Comparison of ENCODE assay signal across 11 mouse cellular contexts in the genomic region with DNA sequence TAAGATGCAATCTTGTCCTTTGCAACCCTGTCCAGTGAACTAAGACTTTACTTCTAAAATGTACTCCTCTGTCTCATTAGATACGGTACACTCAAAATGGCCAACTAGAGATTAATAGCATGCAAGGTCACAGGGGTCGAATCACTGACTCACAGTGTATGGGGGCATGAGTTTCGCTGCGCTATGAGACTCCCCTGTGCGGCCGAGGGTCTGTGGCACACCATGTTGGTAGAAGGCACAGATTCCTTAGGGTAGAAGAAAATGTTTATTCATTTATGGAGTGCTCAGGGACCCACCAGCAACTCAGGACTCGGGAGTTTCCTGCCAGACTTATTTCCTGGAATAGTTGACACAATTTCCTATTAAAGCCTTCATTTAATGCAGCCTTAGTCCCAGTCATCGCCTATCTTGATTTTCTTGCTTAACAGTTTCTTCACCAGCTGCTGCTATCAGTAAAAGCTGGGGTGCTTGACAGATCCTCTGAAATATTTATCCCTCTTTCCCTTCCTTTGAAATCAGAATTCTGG. TPM values are rescaled to one million over a fixed set of nuclear protein-coding genes. Genes with fewer than 3 reads are reported as not detected.
A peak's percentile ranks its signal among the peaks of the same experiment; 100 is the strongest.
DNase-seq lines count a peak whose midpoint lies in the region; ATAC-seq and TF ChIP-seq lines count a peak whose summit lies in the region.
"Had no signal": no experiment of that assay in that cellular context is flagged by ENCODE, and none has a peak within 500 bp of the region (broad histone marks: within the 10 kb centered on the region; RNA-seq: fewer than 3 reads in every experiment).

No protein-coding gene starts in this region.

- no peak for ATAC-seq in heart, embryonic 13.5 days (ENCODE audit: extremely low read depth, insufficient number of reproducible peaks, low FRiP score, low TSS enrichment)
- ATAC-seq in kidney, postnatal 0 days (replicated peaks; ENCODE audit: low FRiP score, low read depth): no peak

- H3K4me2 ChIP-seq in heart, embryonic 13.5 days: peak overlapping the region; percentile 43; the same call in 1 of the 2 replicates
- H3K4me2 ChIP-seq in kidney, postnatal 0 days (ENCODE audit: low read length): peak overlapping the region; percentile 29; the same call in 1 of the 2 replicates
- H3K4me2 ChIP-seq: hindbrain, embryonic 14.5 days; limb, embryonic 15.5 days had no signal

- H3K27ac ChIP-seq in heart, embryonic 13.5 days (replicated peaks): peak overlapping the region; percentile 61
- H3K27ac ChIP-seq in kidney, postnatal 0 days: peak overlapping the region; percentile 70
- H3K27ac ChIP-seq in embryonic facial prominence, embryonic 10.5 days (replicated peaks): peak overlapping the region; percentile 21; the same call in 1 of the 2 replicates
- 0 out of 2 replicates have a peak overlapping the region, but pooled peaks have one; percentile 57 for H3K27ac ChIP-seq in limb, embryonic 10.5 days
- H3K27ac ChIP-seq: hindbrain, embryonic 14.5 days; limb, embryonic 15.5 days; macrophage had no signal

- WGBS in heart, embryonic 13.5 days: 46% methylated on average over 8 of the region's 8 CpGs
- whole genome bisulfite sequencing in kidney, postnatal 0 days: 34% methylated on average over 8 of the region's 8 CpGs
- 66% methylated on average over 8 of the region's 8 CpGs for WGBS in embryonic facial prominence, embryonic 10.5 days
- 70% methylated on average over 8 of the region's 8 CpGs for WGBS in limb, embryonic 10.5 days

- H3K4me3 ChIP-seq in heart, embryonic 13.5 days: no peak overlapping the region
- no peak overlapping the region for H3K4me3 ChIP-seq in kidney, postnatal 0 days (replicated peaks; ENCODE audit: low read depth, low read length)
- no peak overlapping the region for H3K4me3 ChIP-seq in embryonic facial prominence, embryonic 10.5 days
- no peak overlapping the region for H3K4me3 ChIP-seq in limb, embryonic 10.5 days
- H3K4me3 ChIP-seq: limb, embryonic 15.5 days had no signal

- H3K9ac ChIP-seq in heart, embryonic 13.5 days: no peak overlapping the region; the same call in 1 of the 2 replicates
- H3K9ac ChIP-seq in kidney, postnatal 0 days (ENCODE audit: low read depth, low read length): no peak overlapping the region
- H3K9ac ChIP-seq: hindbrain, embryonic 14.5 days; limb, embryonic 15.5 days had no signal

- intact Hi-C loops in heart, postnatal 25 days (cut with DNase I): loop anchor here (2.0 kb wide), 1 partner anchor 331 kb away; no protein-coding TSS in a partner anchor

- TF ChIP-seq CTCF in kidney, postnatal 0 days (IDR thresholded peaks at IDR 0.05; ENCODE audit: low read depth): no peak

- H3K36me3 ChIP-seq in heart, embryonic 13.5 days: no peaks in the 10 kb centered on the region
- no peaks in the 10 kb centered on the region for H3K36me3 ChIP-seq in kidney, postnatal 0 days (ENCODE audit: insufficient read depth, low read length)
- H3K36me3 ChIP-seq in embryonic facial prominence, embryonic 10.5 days (replicated peaks): no peaks in the 10 kb centered on the region
- no peaks in the 10 kb centered on the region for H3K36me3 ChIP-seq in limb, embryonic 10.5 days
- H3K36me3 ChIP-seq: limb, embryonic 15.5 days had no signal

- H3K4me1 ChIP-seq in heart, embryonic 13.5 days: peaks cover 23% of the 10 kb centered on the region
- H3K4me1 ChIP-seq in kidney, postnatal 0 days (replicated peaks; ENCODE audit: insufficient read depth, low read length): peaks cover 29% of the 10 kb centered on the region; the same call in 1 of the 2 replicates
- peaks cover 53% of the 10 kb centered on the region for H3K4me1 ChIP-seq in embryonic facial prominence, embryonic 10.5 days
- H3K4me1 ChIP-seq in limb, embryonic 10.5 days: peaks cover 16% of the 10 kb centered on the region

- H3K27me3 ChIP-seq in heart, embryonic 13.5 days (replicated peaks): no peaks in the 10 kb centered on the region
- no peaks in the 10 kb centered on the region for H3K27me3 ChIP-seq in kidney, postnatal 0 days (ENCODE audit: insufficient read depth, low read length)
- no peaks in the 10 kb centered on the region for H3K27me3 ChIP-seq in embryonic facial prominence, embryonic 10.5 days (replicated peaks; ENCODE audit: low read depth, poor library complexity, severe bottlenecking)
- no peaks in the 10 kb centered on the region for H3K27me3 ChIP-seq in limb, embryonic 10.5 days (ENCODE audit: low read depth, poor library complexity, severe bottlenecking)
- H3K27me3 ChIP-seq: limb, embryonic 15.5 days had no signal

- DNase-seq in heart, postnatal 25 days (ENCODE audit: low spot score): no peak
- DNase-seq in kidney, postnatal 0 days (ENCODE audit: low spot score): peak; percentile 51
- no peak for DNase-seq in kidney, postnatal 25 days
- no peak for DNase-seq in embryonic facial prominence, embryonic 10.5 days (ENCODE audit: low spot score)
- DNase-seq in limb, embryonic 10.5 days (ENCODE audit: low spot score): no peak
- DNase-seq in spleen, postnatal 14 days (ENCODE audit: low spot score in 2 of 2): no peak
- DNase-seq: cerebellum, adult 8-10 months had no signal

- H3K9me3 ChIP-seq in heart, embryonic 13.5 days: no peaks in the 10 kb centered on the region
- H3K9me3 ChIP-seq in kidney, postnatal 0 days (replicated peaks; ENCODE audit: low read length): no peaks in the 10 kb centered on the region
- no peaks in the 10 kb centered on the region for H3K9me3 ChIP-seq in embryonic facial prominence, embryonic 10.5 days
- no peaks in the 10 kb centered on the region for H3K9me3 ChIP-seq in limb, embryonic 10.5 days (replicated peaks)
- H3K9me3 ChIP-seq: limb, embryonic 15.5 days had no signal

RNA-seq across cellular contexts. Expression of a gene that starts 14.0 kb away (rescaled TPM):
- 6.9 and 7.1 TPM in 2 replicates for polyA plus RNA-seq in heart, embryonic 13.5 days (2015; fragmentation: Nextera tagmentation; extraction: Ambion mirVana)
- total RNA-seq in heart, postnatal 25 days (2021): 10 to 100 TPM; 29.0 to 35.7 TPM
- 29.6 and 30.9 TPM in 2 replicates for polyA plus RNA-seq in kidney, postnatal 0 days (2015; fragmentation: Nextera tagmentation; extraction: Ambion mirVana)
- polyA plus RNA-seq in embryonic facial prominence, embryonic 10.5 days (2016; fragmentation: Nextera tagmentation; extraction: Ambion mirVana): 10.2 and 11.5 TPM in 2 replicates
- 3.9 and 6.4 TPM in 2 replicates for polyA plus RNA-seq in limb, embryonic 10.5 days (2016; fragmentation: Nextera tagmentation; extraction: Ambion mirVana)

RNA-seq across cellular contexts. Expression of a gene that starts 14.2 kb away (rescaled TPM):
- polyA plus RNA-seq in heart, embryonic 13.5 days (2015; fragmentation: Nextera tagmentation; extraction: Ambion mirVana): 21.7 and 23.8 TPM in 2 replicates
- 10 to 100 TPM; 42.5 to 49.6 TPM for total RNA-seq in heart, postnatal 25 days (2021)
- 41.6 and 45.5 TPM in 2 replicates for polyA plus RNA-seq in kidney, postnatal 0 days (2015; fragmentation: Nextera tagmentation; extraction: Ambion mirVana)
- 15.8 and 18.0 TPM in 2 replicates for polyA plus RNA-seq in embryonic facial prominence, embryonic 10.5 days (2016; fragmentation: Nextera tagmentation; extraction: Ambion mirVana)
- 14.5 and 16.1 TPM in 2 replicates for polyA plus RNA-seq in limb, embryonic 10.5 days (2016; fragmentation: Nextera tagmentation; extraction: Ambion mirVana)
